Mouse (Mus musculus) lung, postnatal 0 days (tissue): ENCODE measurements around the gene Ilf2.

Source experiments
- CTCF ChIP-seq: IDR thresholded peaks from 2 replicates; pipeline ENCODE4 v1.5.1; 2016; ENCODE audit warnings: antibody characterized with exemption, mild to moderate bottlenecking
- EP300 ChIP-seq: IDR thresholded peaks from 2 replicates; pipeline ENCODE4 v1.6.1; 2016; ENCODE audit warnings: antibody characterized with exemption, mild to moderate bottlenecking, control low read depth

- TF ChIP-seq CTCF (no peak), EP300 (no peak)
Observed at GRCm38 (mm10) chr3:90535446-90535845, 59.5 kb downstream of the Ilf2 start.
